Mouse (Mus musculus): ENCODE measurements around the gene Lhx6.

Lhx6 gene

GRCm38 (mm10) chr2:36033966-36034365, 71.2 kb downstream of the Lhx6 start:
- DNase-seq = no peak

DNA sequence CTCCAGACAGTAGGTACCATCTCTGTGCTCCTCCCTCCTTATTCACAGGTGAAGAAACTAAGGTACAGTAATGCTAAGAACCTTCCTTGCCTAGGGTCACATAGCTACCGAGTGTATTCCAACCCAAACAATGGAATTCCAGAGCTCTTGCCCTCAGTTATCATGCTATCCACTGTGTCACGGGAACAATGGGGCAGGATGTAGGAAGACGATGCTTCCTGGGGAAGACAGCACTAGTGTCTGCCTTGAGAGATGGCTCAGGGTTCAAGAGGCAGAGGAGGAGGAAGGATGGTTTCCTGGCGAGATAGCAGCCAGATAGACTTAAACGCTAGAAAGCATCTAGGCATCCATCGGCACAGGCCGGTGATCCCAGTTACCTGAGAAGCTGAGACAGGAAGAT, 72.3 kb downstream of the Lhx6 start:
- DNase-seq = no peak

Measured in kidney, adult 8-10 months (tissue).